Mouse (Mus musculus) neutrophil, adult 5-6 weeks (primary cell): ENCODE results near the gene Gm26602. TPM values are rescaled to one million over a fixed set of nuclear protein-coding genes. Genes with fewer than 3 reads are reported as not detected.
A peak's percentile ranks its signal among the peaks of the same experiment; 100 is the strongest.
"Not testable (repeated sequence)": the region's sequence is repeated elsewhere in the genome, so short reads cannot be mapped to it uniquely, and the experiment has no call there.

Experiments
- ATAC-seq: fragments of 151-379, 151-347 bp; 2 replicates; pipeline ENCODE4 v1.8.0; 2017; ENCODE audit warnings: mild to moderate bottlenecking, moderate TSS enrichment; ENCODE audit not compliant: insufficient number of reproducible peaks, poor library complexity, low FRiP score, severe bottlenecking; ENCODE audit errors: extremely low read depth
- total RNA-seq: library from RNA; stranded (forward); fragments of 200-1000 nt; gene quantifications from 2 replicates; pipeline ENCODE4 v1.2.3, GENCODE M21; 2017

Gm26602 gene
- total RNA-seq, 1 experiment from 2014 or later, result not detected

- ATAC-seq, result peak; percentile 63
Observed at GRCm38 (mm10) chr10:79883297-79884084, 27.2 kb upstream of the Gm26602 start.

- ATAC-seq, result no peak
Observed at GRCm38 (mm10) chr10:79884446-79884845, 26.2 kb upstream of the Gm26602 start.

- ATAC-seq, result not testable (repeated sequence)
Observed at GRCm38 (mm10) chr10:79884938-79885337, 25.7 kb upstream of the Gm26602 start.

- ATAC-seq, result no peak
Observed at GRCm38 (mm10) chr10:79886054-79886453, 24.6 kb upstream of the Gm26602 start, which contains the start of gene Elane. Gene Elane, plus strand, starts transcription at chr10:79886247.

- ATAC-seq, result no peak
Observed at GRCm38 (mm10) chr10:79886611-79887010, 24.0 kb upstream of the Gm26602 start.

- no peak for ATAC-seq
Observed at GRCm38 (mm10) chr10:79889386-79889785, 21.3 kb upstream of the Gm26602 start.

GRCm38 (mm10) chr10:79890670-79891069 is 20.0 kb upstream of the Gm26602 start, which contains the start of gene Cfd:
Gene Cfd, plus strand, starts transcription at chr10:79890853.
- no peak for ATAC-seq

- peak; percentile 82 for ATAC-seq
Observed at GRCm38 (mm10) chr10:79892451-79893118, 18.1 kb upstream of the Gm26602 start.

GRCm38 (mm10) chr10:79896306-79896705 is 14.3 kb upstream of the Gm26602 start:
- no peak for ATAC-seq

- no peak for ATAC-seq
Observed at GRCm38 (mm10) chr10:79896814-79897213, 13.8 kb upstream of the Gm26602 start.

- ATAC-seq, result no peak
Observed at GRCm38 (mm10) chr10:79897316-79898245, 13.1 kb upstream of the Gm26602 start.

GRCm38 (mm10) chr10:79900951-79901410 is 9.7 kb upstream of the Gm26602 start:
- ATAC-seq, result no peak

GRCm38 (mm10) chr10:79906712-79907111 is 3.9 kb upstream of the Gm26602 start:
- no peak for ATAC-seq

- ATAC-seq, result no peak
Observed at GRCm38 (mm10) chr10:79907415-79907814, 3.2 kb upstream of the Gm26602 start.

GRCm38 (mm10) chr10:79908167-79909091 is 2.2 kb upstream of the Gm26602 start, which contains the start of gene Med16:
Gene Med16, minus strand, starts transcription at chr10:79908923.
- peak; percentile 90 for ATAC-seq

- ATAC-seq, result no peak
Observed at GRCm38 (mm10) chr10:79909092-79909922, 1.3 kb upstream of the Gm26602 start.

GRCm38 (mm10) chr10:79912412-79912811 is 1.8 kb downstream of the Gm26602 start:
- no peak for ATAC-seq
